Mouse (Mus musculus): ENCODE data around the gene Arl4c. TPM values are rescaled to one million over a fixed set of nuclear protein-coding genes. Genes with fewer than 3 reads are reported as not detected.
A peak's percentile ranks its signal among the peaks of the same experiment; 100 is the strongest.

The Arl4c gene
- 12.1 and 12.6 TPM in 2 replicates for polyA plus RNA-seq (2016; fragmentation: Nextera tagmentation; extraction: Ambion mirVana)

GRCm38 (mm10) chr1:88701870-88702661 lies at the start of gene Arl4c:
Gene Arl4c, minus strand, starts transcription at chr1:88702221.
- H3K27me3 ChIP-seq (replicated peaks): no peaks in the 10 kb centered on the region
- peak within 1 kb of the TSS; percentile 70 for H3K4me3 ChIP-seq
- peak within 1 kb of the TSS; percentile 85 for H3K4me2 ChIP-seq
- peak within 1 kb of the TSS; percentile 91 for H3K9ac ChIP-seq
- peak; percentile 88 for ATAC-seq (ENCODE audit: insufficient number of reproducible peaks, low FRiP score)
- peaks cover 15% of the 10 kb centered on the region for H3K4me1 ChIP-seq (replicated peaks)
- peak within 1 kb of the TSS; percentile 82 for H3K27ac ChIP-seq (ENCODE audit: poor library complexity, severe bottlenecking)
- peaks cover 6% of the 10 kb centered on the region for H3K36me3 ChIP-seq
- no peaks in the 10 kb centered on the region for H3K9me3 ChIP-seq (replicated peaks)
- WGBS: under 1% methylated on average over 91 of the region's 91 CpGs

- 0 out of 2 replicates have a peak, but pooled peaks cover 5% of the 10 kb centered on the region for H3K27me3 ChIP-seq (replicated peaks)
- no peaks in the 10 kb centered on the region for H3K4me1 ChIP-seq (replicated peaks)
- WGBS: 74% methylated on average over 6 of the region's 6 CpGs
- H3K27ac ChIP-seq (ENCODE audit: poor library complexity, severe bottlenecking): no peak overlapping the region
- no peak overlapping the region for H3K9ac ChIP-seq
- no peaks in the 10 kb centered on the region for H3K36me3 ChIP-seq
- no peak for ATAC-seq (ENCODE audit: insufficient number of reproducible peaks, low FRiP score)
- H3K4me3 ChIP-seq: no peak overlapping the region
- H3K9me3 ChIP-seq (replicated peaks): peaks cover 4% of the 10 kb centered on the region; the same call in 1 of the 2 replicates
- no peak overlapping the region for H3K4me2 ChIP-seq
Measured at GRCm38 (mm10) chr1:88751332-88751731, 49.3 kb upstream of the Arl4c start.

- Histone ChIP-seq H3K27ac (ENCODE audit: poor library complexity, severe bottlenecking) (no peak overlapping the region), H3K9ac (no peak overlapping the region), H3K4me1 (replicated peaks) (no peaks in the 10 kb centered on the region), H3K36me3 (no peaks in the 10 kb centered on the region), H3K27me3 (replicated peaks) (0 out of 2 replicates have a peak, but pooled peaks cover 5% of the 10 kb centered on the region), H3K4me3 (no peak overlapping the region), H3K4me2 (no peak overlapping the region), H3K9me3 (replicated peaks) (peaks cover 4% of the 10 kb centered on the region; the same call in 1 of the 2 replicates)
- ATAC-seq (ENCODE audit: insufficient number of reproducible peaks, low FRiP score): no peak
- 85% methylated on average over 7 of the region's 7 CpGs for WGBS
Measured at GRCm38 (mm10) chr1:88750576-88750975, 48.6 kb upstream of the Arl4c start.

- no peaks in the 10 kb centered on the region for H3K4me1 ChIP-seq (replicated peaks)
- no peak for ATAC-seq (ENCODE audit: insufficient number of reproducible peaks, low FRiP score)
- H3K9ac ChIP-seq: no peak overlapping the region
- 0 out of 2 replicates have a peak, but pooled peaks cover 5% of the 10 kb centered on the region for H3K27me3 ChIP-seq (replicated peaks)
- H3K4me3 ChIP-seq: no peak overlapping the region
- H3K9me3 ChIP-seq (replicated peaks): peaks cover 4% of the 10 kb centered on the region; the same call in 1 of the 2 replicates
- H3K36me3 ChIP-seq: no peaks in the 10 kb centered on the region
- 83% methylated on average over 3 of the region's 3 CpGs for WGBS
- H3K27ac ChIP-seq (ENCODE audit: poor library complexity, severe bottlenecking): no peak overlapping the region
- H3K4me2 ChIP-seq: no peak overlapping the region
Measured at GRCm38 (mm10) chr1:88750126-88750525, 48.1 kb upstream of the Arl4c start.

GRCm38 (mm10) chr1:88749106-88749505 lies 47.1 kb upstream of the Arl4c start:
- ATAC-seq (ENCODE audit: insufficient number of reproducible peaks, low FRiP score): no peak
- WGBS: 59% methylated on average over 8 of the region's 8 CpGs
- no peak overlapping the region for H3K4me3 ChIP-seq

GRCm38 (mm10) chr1:88745256-88745655 lies 43.2 kb upstream of the Arl4c start:
- WGBS: 3% methylated on average over 8 of the region's 8 CpGs
- no peak overlapping the region for H3K27ac ChIP-seq (ENCODE audit: poor library complexity, severe bottlenecking)
- ATAC-seq (ENCODE audit: insufficient number of reproducible peaks, low FRiP score): peak; percentile 66; the same call in 1 of the 2 replicates
- H3K4me2 ChIP-seq: no peak overlapping the region
- no peak overlapping the region for H3K4me3 ChIP-seq
- H3K9ac ChIP-seq: no peak overlapping the region
- H3K27me3 ChIP-seq (replicated peaks): no peaks in the 10 kb centered on the region
- no peaks in the 10 kb centered on the region for H3K36me3 ChIP-seq
- H3K4me1 ChIP-seq (replicated peaks): no peaks in the 10 kb centered on the region
- H3K9me3 ChIP-seq (replicated peaks): no peaks in the 10 kb centered on the region

More at GRCm38 (mm10) chr1:88749106-88749505, 47.1 kb upstream of the Arl4c start:
- H3K4me2 ChIP-seq: no peak overlapping the region
- no peak overlapping the region for H3K27ac ChIP-seq (ENCODE audit: poor library complexity, severe bottlenecking)
- no peaks in the 10 kb centered on the region for H3K9me3 ChIP-seq (replicated peaks)
- no peak overlapping the region for H3K9ac ChIP-seq
- H3K4me1 ChIP-seq (replicated peaks): no peaks in the 10 kb centered on the region
- H3K36me3 ChIP-seq: no peaks in the 10 kb centered on the region
- 0 out of 2 replicates have a peak, but pooled peaks cover 5% of the 10 kb centered on the region for H3K27me3 ChIP-seq (replicated peaks)

GRCm38 (mm10) chr1:88744261-88744660 lies 42.2 kb upstream of the Arl4c start:
- Histone ChIP-seq H3K36me3 (no peaks in the 10 kb centered on the region), H3K27ac (ENCODE audit: poor library complexity, severe bottlenecking) (no peak overlapping the region), H3K4me1 (replicated peaks) (no peaks in the 10 kb centered on the region), H3K4me2 (no peak overlapping the region), H3K9ac (no peak overlapping the region), H3K27me3 (replicated peaks) (no peaks in the 10 kb centered on the region), H3K4me3 (no peak overlapping the region), H3K9me3 (replicated peaks) (no peaks in the 10 kb centered on the region)
- WGBS: 71% methylated on average over 8 of the region's 8 CpGs
- ATAC-seq (ENCODE audit: insufficient number of reproducible peaks, low FRiP score): no peak

GRCm38 (mm10) chr1:88742372-88742771 lies 40.4 kb upstream of the Arl4c start:
- H3K4me1 ChIP-seq (replicated peaks): no peaks in the 10 kb centered on the region
- H3K4me3 ChIP-seq: no peak overlapping the region
- ATAC-seq (ENCODE audit: insufficient number of reproducible peaks, low FRiP score): no peak
- no peaks in the 10 kb centered on the region for H3K27me3 ChIP-seq (replicated peaks)
- H3K4me2 ChIP-seq: no peak overlapping the region
- H3K27ac ChIP-seq (ENCODE audit: poor library complexity, severe bottlenecking): no peak overlapping the region
- WGBS: 45% methylated on average over 7 of the region's 7 CpGs
- no peaks in the 10 kb centered on the region for H3K36me3 ChIP-seq
- H3K9me3 ChIP-seq (replicated peaks): no peaks in the 10 kb centered on the region
- H3K9ac ChIP-seq: no peak overlapping the region

GRCm38 (mm10) chr1:88739546-88739945 lies 37.5 kb upstream of the Arl4c start:
- Histone ChIP-seq H3K36me3 (no peaks in the 10 kb centered on the region), H3K27ac (ENCODE audit: poor library complexity, severe bottlenecking) (no peak overlapping the region), H3K27me3 (replicated peaks) (no peaks in the 10 kb centered on the region), H3K9ac (no peak overlapping the region), H3K4me3 (no peak overlapping the region), H3K4me1 (replicated peaks) (no peaks in the 10 kb centered on the region), H3K9me3 (replicated peaks) (no peaks in the 10 kb centered on the region), H3K4me2 (no peak overlapping the region)
- 75% methylated on average over 4 of the region's 4 CpGs for WGBS
- ATAC-seq (ENCODE audit: insufficient number of reproducible peaks, low FRiP score): no peak

GRCm38 (mm10) chr1:88738931-88739330 lies 36.9 kb upstream of the Arl4c start:
- H3K4me1 ChIP-seq (replicated peaks): no peaks in the 10 kb centered on the region
- 50% methylated on average over 3 of the region's 3 CpGs for WGBS
- no peak for ATAC-seq (ENCODE audit: insufficient number of reproducible peaks, low FRiP score)

GRCm38 (mm10) chr1:88729496-88729895 lies 27.5 kb upstream of the Arl4c start:
- no peak overlapping the region for H3K9ac ChIP-seq
- H3K27ac ChIP-seq (ENCODE audit: poor library complexity, severe bottlenecking): no peak overlapping the region
- H3K27me3 ChIP-seq (replicated peaks): no peaks in the 10 kb centered on the region
- H3K9me3 ChIP-seq (replicated peaks): no peaks in the 10 kb centered on the region
- no peak for ATAC-seq (ENCODE audit: insufficient number of reproducible peaks, low FRiP score)
- WGBS: 33% methylated on average over 1 of the region's 1 CpGs
- H3K36me3 ChIP-seq: no peaks in the 10 kb centered on the region
- no peak overlapping the region for H3K4me3 ChIP-seq
- H3K4me2 ChIP-seq: no peak overlapping the region
- 0 out of 2 replicates have a peak, but pooled peaks cover 6% of the 10 kb centered on the region for H3K4me1 ChIP-seq (replicated peaks)

More at GRCm38 (mm10) chr1:88738931-88739330, 36.9 kb upstream of the Arl4c start:
- H3K9ac ChIP-seq: no peak overlapping the region
- H3K36me3 ChIP-seq: no peaks in the 10 kb centered on the region
- no peak overlapping the region for H3K27ac ChIP-seq (ENCODE audit: poor library complexity, severe bottlenecking)
- H3K4me2 ChIP-seq: no peak overlapping the region
- H3K27me3 ChIP-seq (replicated peaks): no peaks in the 10 kb centered on the region
- H3K4me3 ChIP-seq: no peak overlapping the region
- no peaks in the 10 kb centered on the region for H3K9me3 ChIP-seq (replicated peaks)
